Mouse (Mus musculus): ENCODE data around the gene Tex33. TPM values are rescaled to one million over a fixed set of nuclear protein-coding genes. Genes with fewer than 3 reads are reported as not detected.

Gene Tex33
- total and polyA plus RNA-seq, 3 experiments = 4.3 to 4.7 TPM; not detected in 1

GRCm38 (mm10) chr15:78413083-78413718 is 17.5 kb upstream of the Tex33 start:
- peaks cover 0 to 16% of the 10 kb centered on the region in 2 experiments; a peak in 2 of 4 replicates for H3K36me3 ChIP-seq (ENCODE audit: control insufficient read depth in 1 of 2, insufficient read depth in 2 of 2, low read length in 2 of 2)
- H3K27ac ChIP-seq (ENCODE audit: control insufficient read depth, low read depth, low read length) = peak overlapping the region; percentile 91
- H3K27me3 ChIP-seq (ENCODE audit: control insufficient read depth in 1 of 2, insufficient read depth in 2 of 2, low read length in 2 of 2) = no peaks in the 10 kb centered on the region
- H3K4me3 ChIP-seq (ENCODE audit: control insufficient read depth in 1 of 2, insufficient read depth in 1 of 2, low read depth in 2 of 2, low read length in 2 of 2) = no peak overlapping the region
- H3K79me2 ChIP-seq (ENCODE audit: control insufficient read depth, insufficient read depth, low read length, poor library complexity) = no peaks in the 10 kb centered on the region
- DNase-seq (ENCODE audit: low read depth, low spot score) = peak; percentile 89
- H3K9ac ChIP-seq (ENCODE audit: control insufficient read depth, low read depth, low read length, poor library complexity, severe bottlenecking) = peak overlapping the region; percentile 49
- H3K9me3 ChIP-seq (replicated peaks; ENCODE audit: insufficient read depth, low read length) = no peaks in the 10 kb centered on the region
- H3K4me1 ChIP-seq (ENCODE audit: control insufficient read depth in 1 of 2, insufficient read depth in 2 of 2, low read length in 2 of 2) = peaks cover 13 to 26% of the 10 kb centered on the region in 2 experiments
- peak; percentile 74; the same call in 1 of the 2 replicates for TF ChIP-seq MAFK (IDR thresholded peaks at IDR 0.05; ENCODE audit: borderline replicate concordance, low read depth, low read length)
- TF ChIP-seq TCF12 (IDR thresholded peaks at IDR 0.05; ENCODE audit: low read depth, low read length) = peak; percentile 97
- peak; percentile 75; the same call in 1 of the 2 replicates for TF ChIP-seq USF1 (IDR thresholded peaks at IDR 0.05; ENCODE audit: low read depth, low read length)
- peak; percentile 93 for TF ChIP-seq MYC (IDR thresholded peaks at IDR 0.05; ENCODE audit: low read depth, low read length)
- no peak for TF ChIP-seq NRF1 (IDR thresholded peaks at IDR 0.05; ENCODE audit: insufficient read depth, low read depth, low read length, poor library complexity, severe bottlenecking)
- 0 out of 2 replicates have a peak, but pooled peaks have one; percentile 37 for TF ChIP-seq TBP (IDR thresholded peaks at IDR 0.05; ENCODE audit: low read depth, low read length)
- peak; percentile 90 for TF ChIP-seq ETS1 (IDR thresholded peaks at IDR 0.05; ENCODE audit: low read depth, low read length)
- peak; percentile 93 for TF ChIP-seq GATA1 (IDR thresholded peaks at IDR 0.05; ENCODE audit: low read depth, low read length)
- TF ChIP-seq ZNF384 (IDR thresholded peaks at IDR 0.05; ENCODE audit: low read depth, low read length) = no peak
- TF ChIP-seq SIN3A (IDR thresholded peaks at IDR 0.05; ENCODE audit: low read length) = peak; percentile 88
- peak; percentile 93 for TF ChIP-seq MXI1 (IDR thresholded peaks at IDR 0.05; ENCODE audit: low read depth, low read length)
- no peak for TF ChIP-seq RAD21 (IDR thresholded peaks at IDR 0.05; ENCODE audit: low read depth, low read length)
- peak; percentile 87 for TF ChIP-seq RCOR1 (IDR thresholded peaks at IDR 0.05; ENCODE audit: low read depth, low read length)
- no peak for TF ChIP-seq POLR2AphosphoS5 (IDR thresholded peaks at IDR 0.05; ENCODE audit: borderline replicate concordance, low read depth, low read length)
- peak; percentile 79 for TF ChIP-seq BHLHE40 (IDR thresholded peaks at IDR 0.05; ENCODE audit: borderline replicate concordance, low read depth, low read length)
- 0 out of 2 replicates have a peak, but pooled peaks have one; percentile 13 for TF ChIP-seq JUND (IDR thresholded peaks at IDR 0.05; ENCODE audit: low read depth, low read length)
- TF ChIP-seq HCFC1 (IDR thresholded peaks at IDR 0.05; ENCODE audit: low read depth, low read length) = no peak
- no peak for TF ChIP-seq NELFE (IDR thresholded peaks at IDR 0.05; ENCODE audit: low read depth, low read length)
- no peak for TF ChIP-seq GABPA (IDR thresholded peaks at IDR 0.05; ENCODE audit: low read depth, low read length)
- TF ChIP-seq MAZ (IDR thresholded peaks at IDR 0.05; ENCODE audit: low read depth, low read length) = no peak; the same call in 1 of the 2 replicates
- TF ChIP-seq POLR2AphosphoS2 (IDR thresholded peaks at IDR 0.05; ENCODE audit: low read length) = peak; percentile 32; the same call in 1 of the 2 replicates
- peak; percentile 93 to 94 for TF ChIP-seq EP300 (IDR thresholded peaks at IDR 0.05; ENCODE audit: low read depth in 1 of 2, low read length in 2 of 2)
- 0 out of 4 replicates have a peak, but pooled peaks of 1 of the 2 experiments have one; percentile 33 for TF ChIP-seq POLR2A (IDR thresholded peaks at IDR 0.05; ENCODE audit: control insufficient read depth in 1 of 2, insufficient read depth in 1 of 2, low read depth in 1 of 2, low read length in 2 of 2, poor library complexity in 1 of 2)
- no peak for TF ChIP-seq MYB (IDR thresholded peaks at IDR 0.05; ENCODE audit: low read depth, low read length)
- peak; percentile 95 for TF ChIP-seq TAL1 (IDR thresholded peaks at IDR 0.05; ENCODE audit: low read length)
- TF ChIP-seq MAX (IDR thresholded peaks at IDR 0.05; ENCODE audit: low read length) = peak; percentile 94

Data from MEL (cell line).